Mouse (Mus musculus): ENCODE measurements around the gene Drd4. TPM values are rescaled to one million over a fixed set of nuclear protein-coding genes. Genes with fewer than 3 reads are reported as not detected.
"Not testable (repeated sequence)": the region's sequence is repeated elsewhere in the genome, so short reads cannot be mapped to it uniquely, and the experiment has no call there.

The Drd4 gene
- total RNA-seq (2012; rRNA removed) = not detected in 2 replicates
- not detected in 2 replicates for total RNA-seq (2014; rRNA removed)
- polyA plus RNA-seq (2012; ENCODE audit: insufficient read length, low read depth) = not detected in 2 replicates

DNA sequence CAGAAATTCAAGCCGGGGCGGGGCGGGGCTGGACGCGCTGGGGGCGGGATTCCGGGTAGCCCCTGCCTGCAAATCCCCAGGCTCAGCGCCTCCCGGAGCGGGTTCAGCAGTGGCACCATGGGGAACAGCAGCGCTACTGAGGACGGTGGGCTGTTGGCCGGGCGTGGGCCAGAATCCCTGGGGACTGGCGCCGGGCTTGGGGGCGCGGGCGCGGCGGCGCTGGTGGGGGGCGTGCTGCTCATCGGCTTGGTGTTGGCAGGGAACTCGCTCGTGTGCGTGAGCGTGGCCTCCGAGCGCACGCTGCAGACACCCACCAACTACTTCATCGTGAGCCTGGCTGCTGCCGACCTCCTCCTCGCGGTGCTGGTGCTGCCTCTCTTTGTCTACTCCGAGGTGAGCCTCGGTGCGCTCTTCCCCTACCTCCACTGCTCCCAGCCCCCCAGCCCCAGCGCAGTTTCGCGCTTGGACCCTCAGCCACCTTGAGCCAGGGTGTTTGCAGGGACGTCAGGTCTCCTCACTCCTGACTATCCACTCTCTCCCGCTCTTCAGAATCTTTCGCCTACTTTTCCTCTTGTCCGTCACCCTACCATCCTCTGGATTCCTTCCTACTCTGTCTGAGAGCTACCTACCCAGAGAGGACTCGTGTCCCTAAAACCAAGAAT is at the start of gene Drd4:
Gene Drd4, plus strand, starts transcription at position 86 of the 662 bp plus-strand sequence.
- Histone ChIP-seq H3K9me3 (replicated peaks; ENCODE audit: low read length) (no peaks in the 10 kb centered on the region), H3K4me3 (replicated peaks in 1 of 3; ENCODE audit: low read depth in 2 of 3, low read length in 2 of 3, poor library complexity in 1 of 3) (no peak within 1 kb of the TSS), H3K27ac (ENCODE audit: insufficient read depth, low read depth) (no peak within 1 kb of the TSS), H3K4me1 (ENCODE audit: control insufficient read depth in 1 of 2, insufficient read depth in 2 of 2) (peaks cover 3 to 5% of the 10 kb centered on the region in 2 experiments; a peak in 2 of 4 replicates), H3K79me2 (replicated peaks; ENCODE audit: control insufficient read depth, extremely low read depth, insufficient read depth, poor library complexity, severe bottlenecking) (no peaks in the 10 kb centered on the region), H3K4me2 (ENCODE audit: insufficient read depth, low read depth, poor library complexity, severe bottlenecking) (no peak within 1 kb of the TSS), H3K36me3 (replicated peaks in 1 of 2; ENCODE audit: control insufficient read depth in 1 of 2, insufficient read depth in 1 of 2, low read length in 1 of 2) (peaks cover 3% of the 10 kb centered on the region in 2 experiments), H3K9ac (ENCODE audit: insufficient read depth, low read depth) (no peak within 1 kb of the TSS), H3K27me3 (replicated peaks) (no peaks in the 10 kb centered on the region)
- dilution Hi-C loops (cut with MboI; ENCODE audit: extremely low pct_ligation_motif_present, extremely low pct_unique_long_range_greater_than_20kb, low sequenced_read_pairs) (no loop called here), in situ Hi-C loops (cut with MboI; ENCODE audit: low pct_ligation_motif_present, low pct_unique_long_range_greater_than_20kb, low sequenced_read_pairs) (no loop called here)
- no peak for DNase-seq (ENCODE audit: extremely low read depth)
- TF ChIP-seq CHD2 (IDR thresholded peaks at IDR 0.05; ENCODE audit: low read length) = no peak
- TF ChIP-seq RCOR1 (conservative IDR thresholded peaks at IDR 0.05; ENCODE audit: low read depth, low read length) = no peak
- TF ChIP-seq USF2 (conservative IDR thresholded peaks at IDR 0.05; ENCODE audit: low read depth, low read length) = no peak
- TF ChIP-seq MAX (IDR thresholded peaks at IDR 0.05; ENCODE audit: low read length) = no peak
- TF ChIP-seq NRF1 (IDR thresholded peaks at IDR 0.05; ENCODE audit: low read depth, low read length) = no peak
- TF ChIP-seq JUN (IDR thresholded peaks at IDR 0.05; ENCODE audit: insufficient read depth, low read depth, low read length) = no peak
- no peak for TF ChIP-seq IRF4 (IDR thresholded peaks at IDR 0.05; ENCODE audit: low read depth, low read length)
- TF ChIP-seq POLR2AphosphoS2 (IDR thresholded peaks at IDR 0.05; ENCODE audit: low read depth, low read length) = no peak
- no peak for TF ChIP-seq SIN3A (IDR thresholded peaks at IDR 0.05; ENCODE audit: low read length)
- TF ChIP-seq PAX5 (IDR thresholded peaks at IDR 0.05; ENCODE audit: low read length) = no peak
- no peak for TF ChIP-seq CHD1 (IDR thresholded peaks at IDR 0.05; ENCODE audit: low read depth, low read length)
- no peak for TF ChIP-seq MAZ (IDR thresholded peaks at IDR 0.05; ENCODE audit: low read depth, low read length)
- no peak for TF ChIP-seq NELFE (IDR thresholded peaks at IDR 0.05; ENCODE audit: low read depth, low read length)
- TF ChIP-seq E2F4 (IDR thresholded peaks at IDR 0.05; ENCODE audit: insufficient replicate concordance, low read depth, low read length) = no peak
- TF ChIP-seq USF1 (IDR thresholded peaks at IDR 0.05; ENCODE audit: low read depth, low read length) = no peak
- TF ChIP-seq GABPA (IDR thresholded peaks at IDR 0.05; ENCODE audit: insufficient replicate concordance, low read depth, low read length) = no peak
- TF ChIP-seq ZNF384 (IDR thresholded peaks at IDR 0.05; ENCODE audit: low read depth, low read length) = no peak
- TF ChIP-seq EP300 (IDR thresholded peaks at IDR 0.05; ENCODE audit: low read length) = no peak

DNA sequence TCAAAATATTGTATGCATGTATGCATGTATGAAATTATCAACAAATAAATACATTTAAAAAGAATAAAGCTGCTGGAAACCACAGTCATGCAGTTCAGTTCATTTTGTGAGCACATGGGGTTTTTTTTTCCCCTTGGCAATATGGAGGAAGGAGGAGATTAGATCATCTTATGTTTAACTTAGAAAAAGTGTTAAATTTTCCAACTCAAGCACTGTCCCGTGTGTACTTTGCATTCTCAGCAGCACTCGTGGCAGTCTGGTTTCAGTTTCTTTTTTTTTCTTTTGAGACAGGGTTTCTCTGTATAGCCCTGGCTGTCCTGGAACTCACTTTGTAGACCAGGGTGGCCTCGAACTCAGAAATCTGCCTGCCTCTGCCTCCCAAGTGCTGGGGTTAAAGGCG is 41.3 kb upstream of the Drd4 start:
- H3K4me3 ChIP-seq (replicated peaks in 1 of 3; ENCODE audit: low read depth in 2 of 3, low read length in 2 of 3, poor library complexity in 1 of 3); in situ Hi-C loops (cut with MboI; ENCODE audit: low pct_ligation_motif_present, low pct_unique_long_range_greater_than_20kb, low sequenced_read_pairs); H3K27me3 ChIP-seq (replicated peaks); H3K9me3 ChIP-seq (replicated peaks; ENCODE audit: low read length); H3K4me2 ChIP-seq (ENCODE audit: insufficient read depth, low read depth, poor library complexity, severe bottlenecking); H3K9ac ChIP-seq (ENCODE audit: insufficient read depth, low read depth); H3K79me2 ChIP-seq (replicated peaks; ENCODE audit: control insufficient read depth, extremely low read depth, insufficient read depth, poor library complexity, severe bottlenecking); dilution Hi-C loops (cut with MboI; ENCODE audit: extremely low pct_ligation_motif_present, extremely low pct_unique_long_range_greater_than_20kb, low sequenced_read_pairs): not testable (repeated sequence)
- Histone ChIP-seq H3K36me3 (replicated peaks in 1 of 2; ENCODE audit: control insufficient read depth in 1 of 2, insufficient read depth in 1 of 2, low read length in 1 of 2) (peaks cover 70 to 92% of the 10 kb centered on the region in 2 experiments), H3K27ac (ENCODE audit: insufficient read depth, low read depth) (peak overlapping the region; percentile 34; the same call in 1 of the 2 replicates), H3K4me1 (ENCODE audit: control insufficient read depth in 1 of 2, insufficient read depth in 2 of 2) (peaks cover 2 to 23% of the 10 kb centered on the region in 2 experiments; a peak in 3 of 4 replicates)
- DNase-seq (ENCODE audit: extremely low read depth) = peak; percentile 41
- TF ChIP-seq IRF4 (IDR thresholded peaks at IDR 0.05; ENCODE audit: low read depth, low read length) = peak; percentile 18; the same call in 1 of the 2 replicates
- TF ChIP-seq SIN3A (IDR thresholded peaks at IDR 0.05; ENCODE audit: low read length) = 0 out of 2 replicates have a peak, but pooled peaks have one; percentile 32
- peak; percentile 39; the same call in 1 of the 2 replicates for TF ChIP-seq EP300 (IDR thresholded peaks at IDR 0.05; ENCODE audit: low read length)
- TF ChIP-seq ETS1 (conservative IDR thresholded peaks at IDR 0.05; ENCODE audit: low read depth, low read length) = peak; percentile 70
- TF ChIP-seq MEF2A (IDR thresholded peaks at IDR 0.05; ENCODE audit: borderline replicate concordance, low read depth, low read length) = peak; percentile 71; the same call in 1 of the 2 replicates
- peak; percentile 64; the same call in 1 of the 2 replicates for TF ChIP-seq JUN (IDR thresholded peaks at IDR 0.05; ENCODE audit: insufficient read depth, low read depth, low read length)
- 0 out of 2 replicates have a peak, but pooled peaks have one; percentile 11 for TF ChIP-seq JUND (conservative IDR thresholded peaks at IDR 0.05; ENCODE audit: low read depth, low read length)
- TF ChIP-seq BHLHE40 (IDR thresholded peaks at IDR 0.05; ENCODE audit: low read depth, low read length) = peak; percentile 72
- TF ChIP-seq MYC (IDR thresholded peaks at IDR 0.05; ENCODE audit: low read depth, low read length) = 0 out of 2 replicates have a peak, but pooled peaks have one; percentile 42
- peak; percentile 55; the same call in 1 of the 2 replicates for TF ChIP-seq ZNF384 (IDR thresholded peaks at IDR 0.05; ENCODE audit: low read depth, low read length)
